Mouse (Mus musculus) liver, adult 2 months (tissue): ENCODE measurements at regions not wholly inside any gene's neighbourhood (a gene's known extent, or its start where the extent isn't known, plus 50 kb on each side); places are given as distances from the start of the nearest gene placed in this dataset.

ENCODE experiments used
- CTCF ChIP-seq: fragments of 200-500 bp; IDR thresholded peaks from 2 replicates; pipeline ENCODE4 v1.5.1; 2011; ENCODE audit warnings: low read depth, low read length, control low read depth
- POLR2A ChIP-seq: fragments of 200-500 bp; IDR thresholded peaks from 2 replicates; pipeline ENCODE4 v1.6.1; 2011; ENCODE audit warnings: low read length, control low read depth; ENCODE audit not compliant: insufficient read depth; ENCODE audit errors: extremely low read depth

DNA sequence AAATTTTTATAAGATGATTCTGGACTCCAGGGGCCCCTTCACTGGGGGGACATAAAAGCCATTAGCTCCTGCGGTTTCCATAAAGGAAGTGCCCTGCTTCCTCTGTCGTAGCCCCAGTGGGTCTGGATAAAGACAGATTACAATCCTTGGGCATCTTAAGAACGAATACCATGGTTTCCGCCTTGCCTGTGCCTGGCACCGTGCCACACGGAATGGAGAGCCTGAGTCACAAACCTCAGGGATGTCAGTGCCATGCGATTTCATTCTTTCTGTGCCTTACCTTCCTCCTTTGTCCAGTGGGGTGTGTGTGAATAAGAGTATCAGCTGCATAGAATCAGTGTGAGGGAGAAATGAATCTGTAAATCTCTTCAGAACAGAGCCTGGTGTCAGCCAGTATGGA is 171.4 kb upstream of the Id2 start:
- no peak for TF ChIP-seq CTCF
- no peak for TF ChIP-seq POLR2A
